In genomic region chr16:11047130-11047529, GRCm38 (mm10) we compare ENCODE assay signal across 22 mouse cellular contexts. TPM values are rescaled to one million over a fixed set of nuclear protein-coding genes. Genes with fewer than 3 reads are reported as not detected.
DNase-seq lines count a peak whose midpoint lies in the region; ATAC-seq and TF ChIP-seq lines count a peak whose summit lies in the region.
"Had no signal": no experiment of that assay in that cellular context is flagged by ENCODE, and none has a peak within 500 bp of the region (broad histone marks: within the 10 kb centered on the region; RNA-seq: fewer than 3 reads in every experiment).

No protein-coding gene starts in this region.

- TF ChIP-seq POLR2A in heart, adult 2 months (IDR thresholded peaks at IDR 0.05; ENCODE audit: insufficient read depth, low read depth, low read length): no peak
- no peak for TF ChIP-seq POLR2A in lung, adult 2 months (IDR thresholded peaks at IDR 0.05; ENCODE audit: borderline replicate concordance, extremely low read depth, low read depth, low read length)

- TF ChIP-seq EP300 in heart, adult 2 months (IDR thresholded peaks at IDR 0.05; ENCODE audit: insufficient read depth, low read depth, low read length): no peak

- H3K36me3 ChIP-seq in heart, adult 2 months (ENCODE audit: control insufficient read depth, insufficient read depth, low read length): no peaks in the 10 kb centered on the region
- no peaks in the 10 kb centered on the region for H3K36me3 ChIP-seq in heart, embryonic 14.5 days (ENCODE audit: control insufficient read depth, insufficient read depth, low read length)
- H3K36me3 ChIP-seq in heart, embryonic 10.5 days: no peaks in the 10 kb centered on the region
- no peaks in the 10 kb centered on the region for H3K36me3 ChIP-seq in lung, embryonic 14.5 days (ENCODE audit: insufficient read depth)
- H3K36me3 ChIP-seq: embryonic facial prominence, embryonic 12.5 days; forebrain, embryonic 15.5 days; G1E; hindbrain, embryonic 12.5 days had no signal

- H3K4me3 ChIP-seq in heart, adult 2 months: no peak overlapping the region
- no peak overlapping the region for H3K4me3 ChIP-seq in heart, embryonic 14.5 days (ENCODE audit: control insufficient read depth in 1 of 2, insufficient read depth in 1 of 2, low read depth in 1 of 2, low read length in 2 of 2)
- no peak overlapping the region for H3K4me3 ChIP-seq in heart, embryonic 10.5 days
- no peak overlapping the region for H3K4me3 ChIP-seq in lung, embryonic 14.5 days (ENCODE audit: low read depth, low read length)
- H3K4me3 ChIP-seq in lung, adult 2 months (replicated peaks; ENCODE audit: extremely low read depth, low read depth, low read length): no peak overlapping the region
- no peak overlapping the region for H3K4me3 ChIP-seq in brown adipose tissue, adult 24 weeks (ENCODE audit: insufficient read depth, low read depth, low read length)
- H3K4me3 ChIP-seq: embryonic facial prominence, embryonic 12.5 days; forebrain, embryonic 15.5 days; hindbrain, embryonic 12.5 days had no signal

- no peaks in the 10 kb centered on the region for H3K27me3 ChIP-seq in heart, adult 2 months (ENCODE audit: control insufficient read depth, insufficient read depth, low read length)
- H3K27me3 ChIP-seq in heart, embryonic 14.5 days (ENCODE audit: control insufficient read depth, insufficient read depth, low read length): no peaks in the 10 kb centered on the region
- H3K27me3 ChIP-seq in heart, embryonic 10.5 days (ENCODE audit: insufficient read depth, poor library complexity, severe bottlenecking): no peaks in the 10 kb centered on the region
- H3K27me3 ChIP-seq in lung, embryonic 14.5 days (ENCODE audit: insufficient read depth, low read length): no peaks in the 10 kb centered on the region
- H3K27me3 ChIP-seq: embryonic facial prominence, embryonic 12.5 days; forebrain, embryonic 15.5 days; hindbrain, embryonic 12.5 days had no signal

- ATAC-seq in heart, embryonic 14.5 days (ENCODE audit: insufficient number of reproducible peaks, insufficient read depth, low FRiP score, low read depth): no peak
- ATAC-seq in lung, embryonic 14.5 days (ENCODE audit: insufficient read depth): no peak; the same call in 1 of the 2 replicates
- ATAC-seq: CD4-positive, CD25-positive, alpha-beta regulatory T cell, adult 4 months; forebrain, embryonic 15.5 days; hindbrain, embryonic 16.5 days; inflammation-experienced regulatory T-cells, adult 6 months; intestine, postnatal 0 days had no signal

- no peak for DNase-seq in heart, adult 2 months
- DNase-seq in heart, postnatal 36 days: no peak
- DNase-seq in heart, embryonic 10.5 days (ENCODE audit: low spot score): no peak
- DNase-seq in lung, embryonic 14.5 days: peak; percentile 55
- DNase-seq in lung, adult 2 months: no peak
- DNase-seq in cerebellum, adult 9-10 months: no peak
- DNase-seq: adrenal gland, adult 8-10 months; B cell, adult 2 months; cerebellum, adult 11 months; cerebellum, adult 8-10 months; cerebellum, postnatal 25 days; gastrocnemius, postnatal 36 days had no signal

- no peak overlapping the region for H3K9ac ChIP-seq in heart, adult 2 months (ENCODE audit: low read depth, low read length)
- no peak overlapping the region for H3K9ac ChIP-seq in heart, embryonic 14.5 days (ENCODE audit: low read length)
- no peak overlapping the region for H3K9ac ChIP-seq in lung, embryonic 14.5 days
- H3K9ac ChIP-seq: embryonic facial prominence, embryonic 12.5 days; forebrain, embryonic 15.5 days; hindbrain, embryonic 12.5 days had no signal

- no peak overlapping the region for H3K4me2 ChIP-seq in heart, embryonic 14.5 days (ENCODE audit: low read length)
- H3K4me2 ChIP-seq in lung, embryonic 14.5 days: peak overlapping the region; percentile 31
- H3K4me2 ChIP-seq: embryonic facial prominence, embryonic 12.5 days; forebrain, embryonic 15.5 days; hindbrain, embryonic 12.5 days had no signal

- no peaks in the 10 kb centered on the region for H3K9me3 ChIP-seq in heart, embryonic 14.5 days (ENCODE audit: control insufficient read depth, low read length)
- no peaks in the 10 kb centered on the region for H3K9me3 ChIP-seq in heart, embryonic 10.5 days
- H3K9me3 ChIP-seq in lung, embryonic 14.5 days (ENCODE audit: low read depth, low read length): no peaks in the 10 kb centered on the region
- H3K9me3 ChIP-seq: embryonic facial prominence, embryonic 12.5 days; forebrain, embryonic 15.5 days; G1E; hindbrain, embryonic 12.5 days had no signal

- peak overlapping the region; percentile 64 for H3K27ac ChIP-seq in heart, adult 2 months
- H3K27ac ChIP-seq in heart, embryonic 14.5 days (replicated peaks in 1 of 2; ENCODE audit: control insufficient read depth in 1 of 2, insufficient read depth in 1 of 2, low read depth in 2 of 2, low read length in 2 of 2): peak overlapping the region; percentile 68 to 69
- H3K27ac ChIP-seq in heart, embryonic 10.5 days: no peak overlapping the region
- no peak overlapping the region for H3K27ac ChIP-seq in lung, embryonic 14.5 days (ENCODE audit: low read depth)
- peak overlapping the region; percentile 59; the same call in 1 of the 2 replicates for H3K27ac ChIP-seq in brown adipose tissue, adult 24 weeks (replicated peaks; ENCODE audit: low read depth, low read length)
- H3K27ac ChIP-seq: embryonic facial prominence, embryonic 12.5 days; forebrain, embryonic 15.5 days; hindbrain, embryonic 12.5 days had no signal

- H3K79me2 ChIP-seq in heart, adult 2 months (replicated peaks; ENCODE audit: control insufficient read depth, insufficient read depth, low read length): no peaks in the 10 kb centered on the region

- intact Hi-C loops in heart, adult 2 months (cut with DNase I): loop anchor here (2.0 kb wide), 1 partner anchor 16 kb away; no protein-coding TSS in a partner anchor
- intact Hi-C loops in heart, postnatal 36 days (cut with DNase I): loop anchor here (2.0 kb wide), 1 partner anchor 16 kb away; no protein-coding TSS in a partner anchor

- H3K4me1 ChIP-seq in heart, adult 2 months (ENCODE audit: control insufficient read depth, insufficient read depth, low read length): peaks cover 14% of the 10 kb centered on the region
- peaks cover 9 to 10% of the 10 kb centered on the region in 2 experiments for H3K4me1 ChIP-seq in heart, embryonic 14.5 days (ENCODE audit: control insufficient read depth in 2 of 2, insufficient read depth in 2 of 2, low read length in 2 of 2)
- peaks cover 19% of the 10 kb centered on the region for H3K4me1 ChIP-seq in heart, embryonic 10.5 days
- no peaks in the 10 kb centered on the region for H3K4me1 ChIP-seq in lung, embryonic 14.5 days (ENCODE audit: insufficient read depth)
- peaks cover 3% of the 10 kb centered on the region; the same call in 1 of the 2 replicates for H3K4me1 ChIP-seq in lung, adult 2 months (ENCODE audit: control insufficient read depth, insufficient read depth, low read length)
- peaks cover 17% of the 10 kb centered on the region for H3K4me1 ChIP-seq in brown adipose tissue, adult 24 weeks (ENCODE audit: control insufficient read depth, insufficient read depth, insufficient read length, low read length)
- H3K4me1 ChIP-seq: embryonic facial prominence, embryonic 12.5 days; forebrain, embryonic 15.5 days; hindbrain, embryonic 12.5 days had no signal

- WGBS in heart, adult 2 months: 51% methylated on average over 7 of the region's 7 CpGs
- 33% methylated on average over 7 of the region's 7 CpGs for WGBS in heart, embryonic 14.5 days
- 48% methylated on average over 7 of the region's 7 CpGs for WGBS in heart, embryonic 10.5 days
- 56% methylated on average over 7 of the region's 7 CpGs for WGBS in lung, embryonic 14.5 days
- WGBS in lung, adult 2 months: 54% methylated on average over 7 of the region's 7 CpGs

- no peak for TF ChIP-seq CTCF in heart, adult 2 months (IDR thresholded peaks at IDR 0.05)
- no peak for TF ChIP-seq CTCF in lung, embryonic 14.5 days (IDR thresholded peaks at IDR 0.05; ENCODE audit: low read depth)
- TF ChIP-seq CTCF in lung, adult 2 months (IDR thresholded peaks at IDR 0.05; ENCODE audit: insufficient read depth, low read length): no peak

RNA-seq across cellular contexts. Expression of gene Snn, which starts 13.6 kb away (rescaled TPM):
- total RNA-seq in heart, adult 2 months (2021): 10 to 100 TPM; 22.6 to 32.3 TPM
- polyA plus RNA-seq in heart, adult 2 months (2012; rRNA removed): 23.9 and 32.2 TPM in 2 replicates
- 10 to 100 TPM; 28.1 to 33.8 TPM for total RNA-seq in heart, postnatal 36 days (2021)
- 50.4 and 52.4 TPM in 2 replicates for polyA plus RNA-seq in heart, embryonic 14.5 days (2014; fragmentation: Nextera tagmentation; extraction: Ambion mirVana)
- 37.2 and 38.3 TPM in 2 replicates for polyA plus RNA-seq in heart, embryonic 10.5 days (2016; fragmentation: Nextera tagmentation; extraction: Ambion mirVana)
- 56.7 and 57.7 TPM in 2 replicates for polyA plus RNA-seq in lung, embryonic 14.5 days (2014; fragmentation: Nextera tagmentation; extraction: Ambion mirVana)
- polyA plus RNA-seq in lung, adult 2 months (2012; rRNA removed): 41.8 and 50.6 TPM in 2 replicates
- 6.4 and 7.7 TPM in 2 replicates for polyA plus RNA-seq in brown adipose tissue, adult 24 weeks (2012; ENCODE audit: insufficient read depth, insufficient read length, missing spikeins)

RNA-seq across cellular contexts. Expression of gene Litaf, which starts 18.8 kb away (rescaled TPM):
- total RNA-seq in heart, adult 2 months (2021): 10 to 100 TPM; 19.6 to 25.0 TPM
- polyA plus RNA-seq in heart, adult 2 months (2012; rRNA removed): 38.1 and 47.3 TPM in 2 replicates
- 10 to 100 TPM; 19.9 to 21.7 TPM for total RNA-seq in heart, postnatal 36 days (2021)
- polyA plus RNA-seq in heart, embryonic 14.5 days (2014; fragmentation: Nextera tagmentation; extraction: Ambion mirVana): 71.8 and 75.7 TPM in 2 replicates
- polyA plus RNA-seq in heart, embryonic 10.5 days (2016; fragmentation: Nextera tagmentation; extraction: Ambion mirVana): 60.8 and 68.7 TPM in 2 replicates
- 112 and 116 TPM in 2 replicates for polyA plus RNA-seq in lung, embryonic 14.5 days (2014; fragmentation: Nextera tagmentation; extraction: Ambion mirVana)
- 207 and 215 TPM in 2 replicates for polyA plus RNA-seq in lung, adult 2 months (2012; rRNA removed)
- 15.6 and 17.6 TPM in 2 replicates for polyA plus RNA-seq in brown adipose tissue, adult 24 weeks (2012; ENCODE audit: insufficient read depth, insufficient read length, missing spikeins)

Comparison
In these comparisons a context has a peak if more than half of its experiments do, and no peak if none do; other contexts are left out.
1. H3K27ac ChIP-seq: peak in heart, adult 2 months (single experiment), heart, embryonic 14.5 days (2 of 2) and brown adipose tissue, adult 24 weeks (single experiment); none in heart, embryonic 10.5 days (single experiment) and lung, embryonic 14.5 days (single experiment).